Mouse (Mus musculus): ENCODE measurements around the gene Fbxl2. TPM values are rescaled to one million over a fixed set of nuclear protein-coding genes. Genes with fewer than 3 reads are reported as not detected.
A peak's percentile ranks its signal among the peaks of the same experiment; 100 is the strongest.

Gene Fbxl2
- polyA plus RNA-seq, 1 experiment from 2014 or later = 0.61 TPM

DNA sequence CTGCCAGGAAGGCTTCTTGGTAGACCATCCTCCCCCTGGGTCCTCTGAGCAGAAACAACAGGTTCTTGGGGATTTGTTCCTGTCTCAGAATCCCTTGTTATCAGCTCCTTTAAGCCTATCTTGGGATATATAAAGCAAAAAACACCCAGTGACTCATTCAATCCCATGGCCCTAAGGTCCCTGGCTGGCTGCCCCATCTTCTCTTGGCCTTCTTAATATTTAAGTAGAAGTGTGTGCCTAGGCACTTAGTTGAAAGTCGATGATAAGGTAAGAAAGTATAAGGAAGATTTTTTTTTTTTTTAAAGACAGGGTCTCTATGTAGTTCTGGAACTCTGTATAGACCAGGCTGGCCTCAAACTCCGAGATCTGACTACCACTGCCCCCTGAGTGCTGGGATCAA lies 63.5 kb downstream of the Fbxl2 start:
- no peaks in the 10 kb centered on the region for H3K27me3 ChIP-seq (ENCODE audit: control insufficient read depth, insufficient read depth, low read depth, low read length)
- no peaks in the 10 kb centered on the region; the same call in 1 of the 2 replicates for H3K4me1 ChIP-seq (ENCODE audit: control insufficient read depth, low read depth, low read length)
- no peaks in the 10 kb centered on the region for H3K9me3 ChIP-seq (replicated peaks; ENCODE audit: control insufficient read depth, low read length)
- H3K4me3 ChIP-seq (ENCODE audit: low read depth, low read length) = no peak overlapping the region
- no peak overlapping the region for H3K9ac ChIP-seq (ENCODE audit: low read depth, low read length)
- no peak overlapping the region for H3K27ac ChIP-seq (ENCODE audit: low read length)
- 68% methylated on average over 2 of the region's 2 CpGs for WGBS (ENCODE audit: insufficient replicate concordance)
- peaks cover 16% of the 10 kb centered on the region for H3K36me3 ChIP-seq (ENCODE audit: control insufficient read depth, insufficient read depth)
- H3K4me2 ChIP-seq (ENCODE audit: low read depth, low read length) = no peak overlapping the region
- ATAC-seq (ENCODE audit: low read depth) = no peak

DNA sequence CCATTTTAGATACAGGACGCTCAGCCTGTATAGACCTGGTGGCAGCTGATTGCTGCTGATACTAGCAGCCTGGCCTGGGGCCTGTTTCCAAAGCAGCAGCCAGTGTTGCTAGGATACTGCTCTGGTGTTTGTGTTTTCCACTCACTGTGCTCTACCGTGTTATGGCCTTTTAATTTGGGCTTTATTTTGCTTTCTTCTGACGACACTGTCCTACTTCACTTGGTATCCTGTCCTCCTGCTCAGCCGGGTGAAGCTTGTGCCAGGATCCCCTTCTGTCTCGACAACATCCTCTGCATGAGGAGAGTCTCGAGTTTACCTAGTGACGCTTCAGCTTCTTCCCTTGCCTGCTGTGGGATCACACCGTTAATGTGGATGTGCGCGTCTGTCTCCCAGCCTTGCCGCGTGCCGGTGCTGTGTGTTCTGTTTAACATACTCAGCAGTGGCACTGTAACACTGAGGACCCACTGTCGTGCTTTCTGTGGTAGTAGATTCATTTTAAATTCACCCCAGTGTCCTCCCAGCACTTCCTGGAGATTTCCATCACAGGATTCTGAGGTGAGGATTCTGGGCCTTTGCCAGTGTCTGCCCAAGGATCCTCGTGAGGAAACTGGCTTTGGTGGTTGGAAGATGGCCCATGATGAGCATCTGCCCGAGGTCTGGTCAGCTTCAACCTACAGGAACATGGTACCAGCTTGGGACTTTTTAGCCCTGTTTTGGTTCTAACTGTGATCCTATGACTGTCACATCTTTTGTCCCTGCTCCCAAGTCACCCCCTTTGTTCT lies 64.7 kb downstream of the Fbxl2 start:
- no peak overlapping the region for H3K4me2 ChIP-seq (ENCODE audit: low read depth, low read length)
- H3K27me3 ChIP-seq (ENCODE audit: control insufficient read depth, insufficient read depth, low read depth, low read length) = no peaks in the 10 kb centered on the region
- H3K4me1 ChIP-seq (ENCODE audit: control insufficient read depth, low read depth, low read length) = no peaks in the 10 kb centered on the region; the same call in 1 of the 2 replicates
- WGBS (ENCODE audit: insufficient replicate concordance) = 77% methylated on average over 16 of the region's 16 CpGs
- H3K27ac ChIP-seq (ENCODE audit: low read length) = no peak overlapping the region
- no peak overlapping the region for H3K9ac ChIP-seq (ENCODE audit: low read depth, low read length)
- H3K36me3 ChIP-seq (ENCODE audit: control insufficient read depth, insufficient read depth) = peaks cover 27% of the 10 kb centered on the region
- H3K9me3 ChIP-seq (replicated peaks; ENCODE audit: control insufficient read depth, low read length) = no peaks in the 10 kb centered on the region
- no peak overlapping the region for H3K4me3 ChIP-seq (ENCODE audit: low read depth, low read length)
- ATAC-seq (ENCODE audit: low read depth) = peak; percentile 33; the same call in 1 of the 2 replicates

DNA sequence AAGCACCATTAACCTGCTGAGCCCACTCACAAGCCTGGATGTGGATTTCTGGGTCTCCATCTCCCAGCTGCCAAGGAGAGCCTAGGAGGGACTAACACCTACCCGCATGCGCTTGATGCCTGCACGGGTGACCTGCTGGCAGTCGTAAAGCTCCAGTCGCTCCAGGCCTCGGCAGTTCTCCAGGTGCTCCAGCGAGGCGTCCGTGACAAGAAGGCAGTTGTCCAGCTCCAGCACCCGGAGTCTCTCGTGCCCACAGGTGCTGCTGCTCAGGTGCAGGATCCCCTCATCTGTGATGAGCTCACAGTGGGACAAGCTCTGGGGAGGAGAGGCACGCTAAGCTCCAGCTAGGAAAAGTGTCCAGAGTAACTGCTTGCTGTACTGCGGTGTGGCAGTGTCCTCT lies 66.6 kb downstream of the Fbxl2 start:
- no peaks in the 10 kb centered on the region for H3K9me3 ChIP-seq (replicated peaks; ENCODE audit: control insufficient read depth, low read length)
- WGBS (ENCODE audit: insufficient replicate concordance) = 91% methylated on average over 13 of the region's 13 CpGs
- H3K36me3 ChIP-seq (ENCODE audit: control insufficient read depth, insufficient read depth) = peaks cover 46% of the 10 kb centered on the region
- H3K4me1 ChIP-seq (ENCODE audit: control insufficient read depth, low read depth, low read length) = no peaks in the 10 kb centered on the region; the same call in 1 of the 2 replicates
- H3K4me3 ChIP-seq (ENCODE audit: low read depth, low read length) = no peak overlapping the region
- H3K4me2 ChIP-seq (ENCODE audit: low read depth, low read length) = no peak overlapping the region
- H3K9ac ChIP-seq (ENCODE audit: low read depth, low read length) = no peak overlapping the region
- H3K27me3 ChIP-seq (ENCODE audit: control insufficient read depth, insufficient read depth, low read depth, low read length) = no peaks in the 10 kb centered on the region
- no peak overlapping the region for H3K27ac ChIP-seq (ENCODE audit: low read length)
- ATAC-seq (ENCODE audit: low read depth) = no peak

DNA sequence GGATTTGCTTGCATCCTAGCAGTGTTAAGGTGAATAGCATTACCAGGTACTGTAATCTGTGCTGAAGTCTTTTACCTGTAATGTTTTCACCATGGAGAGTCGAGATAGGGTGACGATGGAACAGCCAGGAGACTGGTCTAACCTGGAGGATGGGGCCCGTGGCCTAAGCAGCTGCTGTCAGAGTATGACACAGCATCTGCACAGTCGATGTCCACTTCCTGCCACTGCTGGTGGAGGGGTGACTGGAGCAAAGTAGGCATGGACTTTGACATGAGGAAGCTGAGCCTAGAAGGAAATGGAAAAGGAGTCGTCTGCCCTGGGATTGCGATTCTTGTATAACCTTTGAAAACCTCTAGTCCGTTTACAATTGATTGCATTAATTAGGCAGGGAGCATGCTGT lies 67.3 kb downstream of the Fbxl2 start:
- no peak overlapping the region for H3K4me3 ChIP-seq (ENCODE audit: low read depth, low read length)
- H3K4me2 ChIP-seq (ENCODE audit: low read depth, low read length) = no peak overlapping the region
- 51% methylated on average over 7 of the region's 7 CpGs for WGBS (ENCODE audit: insufficient replicate concordance)
- H3K27ac ChIP-seq (ENCODE audit: low read length) = no peak overlapping the region
- H3K9ac ChIP-seq (ENCODE audit: low read depth, low read length) = no peak overlapping the region
- no peak for ATAC-seq (ENCODE audit: low read depth)
- H3K36me3 ChIP-seq (ENCODE audit: control insufficient read depth, insufficient read depth) = peaks cover 53% of the 10 kb centered on the region
- H3K9me3 ChIP-seq (replicated peaks; ENCODE audit: control insufficient read depth, low read length) = no peaks in the 10 kb centered on the region
- no peaks in the 10 kb centered on the region for H3K27me3 ChIP-seq (ENCODE audit: control insufficient read depth, insufficient read depth, low read depth, low read length)
- H3K4me1 ChIP-seq (ENCODE audit: control insufficient read depth, low read depth, low read length) = no peaks in the 10 kb centered on the region; the same call in 1 of the 2 replicates

DNA sequence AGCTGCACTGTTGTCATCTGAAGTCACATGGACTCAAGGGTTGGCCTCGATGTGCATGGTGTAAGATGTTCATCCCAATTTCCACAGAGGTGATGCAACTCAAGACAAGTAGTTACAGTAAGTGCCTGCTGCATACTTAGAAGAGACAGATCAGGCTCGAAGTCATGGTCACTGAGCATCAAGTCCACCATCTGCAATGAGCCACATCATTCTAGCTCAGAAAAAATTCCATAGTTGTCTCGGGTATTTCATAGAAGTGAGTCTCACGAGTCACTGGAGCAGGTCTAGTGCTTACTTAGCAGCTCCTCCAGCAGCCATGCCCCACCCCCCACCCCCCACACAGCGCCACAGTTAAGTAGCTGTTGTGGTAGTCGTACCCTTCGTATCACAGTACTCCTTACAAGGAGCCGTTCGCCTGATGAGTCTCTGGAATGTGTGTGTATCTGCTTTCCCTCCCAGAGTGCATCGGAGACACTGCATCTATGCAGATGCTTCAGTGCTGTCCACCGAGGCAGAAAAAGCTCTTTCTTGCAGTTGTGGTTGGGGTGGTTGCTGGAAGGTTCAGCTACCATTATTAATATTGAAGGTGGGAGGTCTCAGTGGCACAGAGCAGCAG lies 68.7 kb downstream of the Fbxl2 start:
- Histone ChIP-seq H3K9me3 (replicated peaks; ENCODE audit: control insufficient read depth, low read length) (no peaks in the 10 kb centered on the region), H3K4me1 (ENCODE audit: control insufficient read depth, low read depth, low read length) (no peaks in the 10 kb centered on the region; the same call in 1 of the 2 replicates), H3K4me3 (ENCODE audit: low read depth, low read length) (no peak overlapping the region), H3K9ac (ENCODE audit: low read depth, low read length) (no peak overlapping the region), H3K27ac (ENCODE audit: low read length) (no peak overlapping the region), H3K36me3 (ENCODE audit: control insufficient read depth, insufficient read depth) (peaks cover 66% of the 10 kb centered on the region), H3K4me2 (ENCODE audit: low read depth, low read length) (no peak overlapping the region), H3K27me3 (ENCODE audit: control insufficient read depth, insufficient read depth, low read depth, low read length) (no peaks in the 10 kb centered on the region)
- ATAC-seq (ENCODE audit: low read depth) = no peak
- WGBS (ENCODE audit: insufficient replicate concordance) = 82% methylated on average over 11 of the region's 11 CpGs

DNA sequence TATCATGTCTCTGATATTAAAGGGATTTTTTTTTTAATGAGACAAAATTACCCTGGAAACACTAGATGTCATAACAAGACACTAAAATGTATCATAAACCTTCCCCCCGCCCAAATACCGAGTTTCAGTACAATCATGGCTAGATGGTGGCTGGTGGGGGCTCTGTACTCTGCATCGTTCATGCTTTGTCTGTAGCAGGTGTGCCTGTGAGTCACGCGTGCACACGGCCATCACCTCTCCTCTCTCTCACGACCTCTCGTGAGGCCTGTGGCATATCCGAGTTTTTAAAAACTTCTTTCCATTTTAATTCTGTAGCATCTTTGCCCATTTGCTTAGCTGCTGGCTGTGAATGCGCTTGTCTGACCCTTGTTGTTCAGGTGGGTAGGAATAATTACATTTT lies 69.7 kb downstream of the Fbxl2 start:
- Histone ChIP-seq H3K4me2 (ENCODE audit: low read depth, low read length) (no peak overlapping the region), H3K4me3 (ENCODE audit: low read depth, low read length) (no peak overlapping the region), H3K27ac (ENCODE audit: low read length) (no peak overlapping the region), H3K27me3 (ENCODE audit: control insufficient read depth, insufficient read depth, low read depth, low read length) (no peaks in the 10 kb centered on the region), H3K4me1 (ENCODE audit: control insufficient read depth, low read depth, low read length) (peaks cover 5% of the 10 kb centered on the region), H3K9ac (ENCODE audit: low read depth, low read length) (no peak overlapping the region), H3K36me3 (ENCODE audit: control insufficient read depth, insufficient read depth) (peaks cover 70% of the 10 kb centered on the region), H3K9me3 (replicated peaks; ENCODE audit: control insufficient read depth, low read length) (no peaks in the 10 kb centered on the region)
- 96% methylated on average over 10 of the region's 10 CpGs for WGBS (ENCODE audit: insufficient replicate concordance)
- no peak for ATAC-seq (ENCODE audit: low read depth)

DNA sequence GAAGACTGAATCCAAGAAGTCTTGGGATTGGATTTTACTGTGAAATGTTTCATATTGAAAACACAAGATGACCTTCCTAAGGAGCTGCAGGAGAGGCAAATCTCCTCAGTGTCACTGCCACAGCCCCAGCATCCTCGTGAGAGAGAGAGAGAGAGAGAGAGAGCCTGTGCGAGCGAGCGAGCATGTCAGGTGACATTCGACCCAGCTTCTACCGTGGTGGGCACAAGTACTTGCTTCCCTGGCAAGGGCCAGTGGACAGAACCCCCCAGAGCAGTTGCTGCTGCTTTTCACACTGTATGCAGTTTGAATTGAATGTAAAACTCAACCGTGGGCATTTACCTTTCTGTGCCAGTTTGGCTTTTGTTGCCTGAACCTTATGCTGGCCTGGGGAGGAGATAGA lies 70.5 kb downstream of the Fbxl2 start:
- peaks cover 75% of the 10 kb centered on the region for H3K36me3 ChIP-seq (ENCODE audit: control insufficient read depth, insufficient read depth)
- no peak for ATAC-seq (ENCODE audit: low read depth)
- 84% methylated on average over 7 of the region's 7 CpGs for WGBS (ENCODE audit: insufficient replicate concordance)

DNA sequence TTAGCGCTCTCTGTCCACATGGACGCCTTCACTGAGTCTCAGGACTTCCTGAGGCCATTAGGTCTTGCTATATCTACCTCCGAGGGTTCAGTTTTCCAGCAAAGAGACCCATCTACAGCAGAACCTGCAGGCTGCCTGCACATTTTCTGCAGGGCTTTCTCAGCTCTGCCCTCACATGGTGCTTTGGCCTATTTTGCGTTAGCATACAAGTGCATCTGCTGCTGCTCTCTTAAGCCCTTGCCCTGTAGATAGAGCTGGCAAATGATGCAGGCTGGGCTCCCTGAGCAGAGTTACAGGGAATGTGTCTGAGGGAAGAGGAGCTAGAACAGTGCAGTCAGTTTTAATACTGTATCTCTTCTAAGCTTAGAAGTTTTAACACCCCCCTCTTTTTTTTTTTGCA lies 71.0 kb downstream of the Fbxl2 start:
- H3K4me3 ChIP-seq (ENCODE audit: low read depth, low read length) = no peak overlapping the region
- H3K9me3 ChIP-seq (replicated peaks; ENCODE audit: control insufficient read depth, low read length) = no peaks in the 10 kb centered on the region
- no peak overlapping the region for H3K4me2 ChIP-seq (ENCODE audit: low read depth, low read length)
- no peak for ATAC-seq (ENCODE audit: low read depth)
- H3K27ac ChIP-seq (ENCODE audit: low read length) = no peak overlapping the region
- H3K9ac ChIP-seq (ENCODE audit: low read depth, low read length) = no peak overlapping the region
- 91% methylated on average over 4 of the region's 4 CpGs for WGBS (ENCODE audit: insufficient replicate concordance)
- no peaks in the 10 kb centered on the region for H3K27me3 ChIP-seq (ENCODE audit: control insufficient read depth, insufficient read depth, low read depth, low read length)
- peaks cover 80% of the 10 kb centered on the region for H3K36me3 ChIP-seq (ENCODE audit: control insufficient read depth, insufficient read depth)
- H3K4me1 ChIP-seq (ENCODE audit: control insufficient read depth, low read depth, low read length) = peaks cover 16% of the 10 kb centered on the region

More for the DNA sequence above, 70.5 kb downstream of the Fbxl2 start:
- Histone ChIP-seq H3K4me2 (ENCODE audit: low read depth, low read length) (no peak overlapping the region), H3K9ac (ENCODE audit: low read depth, low read length) (no peak overlapping the region), H3K4me3 (ENCODE audit: low read depth, low read length) (no peak overlapping the region), H3K27me3 (ENCODE audit: control insufficient read depth, insufficient read depth, low read depth, low read length) (no peaks in the 10 kb centered on the region), H3K4me1 (ENCODE audit: control insufficient read depth, low read depth, low read length) (peaks cover 12% of the 10 kb centered on the region), H3K9me3 (replicated peaks; ENCODE audit: control insufficient read depth, low read length) (no peaks in the 10 kb centered on the region), H3K27ac (ENCODE audit: low read length) (no peak overlapping the region)

DNA sequence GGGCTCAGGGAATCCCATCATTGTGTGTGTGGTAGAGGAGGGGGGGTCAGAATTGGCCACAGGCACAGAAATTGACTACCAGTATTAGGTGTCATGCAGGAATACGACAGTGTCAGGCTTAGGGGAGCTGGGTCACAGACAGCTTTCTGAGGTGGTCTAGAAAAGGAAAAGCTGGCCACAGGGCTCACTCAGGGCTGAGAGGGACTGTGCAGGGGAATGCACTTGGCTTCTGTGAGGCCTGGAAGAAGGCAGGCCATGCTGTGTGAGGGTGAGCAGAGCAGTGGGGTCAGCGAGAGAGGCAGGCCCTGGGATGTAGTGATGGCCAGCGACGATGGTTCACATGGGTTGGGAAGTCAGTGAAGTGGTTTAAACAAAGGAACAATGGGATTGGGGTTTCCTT lies 72.1 kb downstream of the Fbxl2 start:
- peaks cover 77% of the 10 kb centered on the region for H3K36me3 ChIP-seq (ENCODE audit: control insufficient read depth, insufficient read depth)
- no peak overlapping the region for H3K4me2 ChIP-seq (ENCODE audit: low read depth, low read length)
- H3K9me3 ChIP-seq (replicated peaks; ENCODE audit: control insufficient read depth, low read length) = no peaks in the 10 kb centered on the region
- H3K27ac ChIP-seq (ENCODE audit: low read length) = no peak overlapping the region
- WGBS (ENCODE audit: insufficient replicate concordance) = 95% methylated on average over 4 of the region's 4 CpGs
- ATAC-seq (ENCODE audit: low read depth) = no peak
- H3K4me1 ChIP-seq (ENCODE audit: control insufficient read depth, low read depth, low read length) = peaks cover 23% of the 10 kb centered on the region
- H3K4me3 ChIP-seq (ENCODE audit: low read depth, low read length) = no peak overlapping the region
- no peak overlapping the region for H3K9ac ChIP-seq (ENCODE audit: low read depth, low read length)
- H3K27me3 ChIP-seq (ENCODE audit: control insufficient read depth, insufficient read depth, low read depth, low read length) = no peaks in the 10 kb centered on the region
